Mouse (Mus musculus): ENCODE measurements around the gene Adgrb2. TPM values are rescaled to one million over a fixed set of nuclear protein-coding genes. Genes with fewer than 3 reads are reported as not detected.
A peak's percentile ranks its signal among the peaks of the same experiment; 100 is the strongest.

Adgrb2 gene
- polyA plus RNA-seq, 1 experiment, result 306 TPM

DNA sequence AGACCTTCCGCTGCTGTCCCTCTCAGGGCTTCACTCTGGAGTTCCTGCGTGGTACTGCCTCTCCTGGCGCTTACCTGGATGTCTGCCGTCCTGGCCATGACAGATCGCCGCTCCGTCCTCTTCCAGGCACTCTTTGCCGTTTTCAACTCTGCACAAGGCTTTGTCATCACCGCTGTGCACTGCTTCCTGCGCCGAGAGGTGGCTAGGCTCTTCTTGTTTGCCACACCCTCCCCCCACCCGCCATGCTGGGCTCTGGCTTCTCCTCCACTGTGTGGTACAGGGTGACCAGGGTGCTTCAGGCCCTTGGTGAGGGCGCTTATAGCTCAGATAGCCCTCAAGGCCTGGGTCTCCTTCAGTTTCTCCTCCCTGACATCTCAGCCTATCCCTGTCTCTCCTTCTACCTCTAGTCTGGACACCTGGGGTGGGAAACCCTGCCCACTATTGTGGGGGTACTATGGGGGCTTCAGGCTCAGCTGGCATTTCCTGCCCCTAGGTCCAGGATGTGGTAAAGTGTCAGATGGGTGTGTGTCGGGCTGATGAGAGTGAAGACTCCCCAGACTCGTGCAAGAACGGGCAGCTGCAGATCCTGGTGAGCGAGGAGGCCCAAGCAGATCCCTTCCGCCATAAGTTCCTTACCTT lies 32.5 kb downstream of the Adgrb2 start:
- no peak for TF ChIP-seq POLR2A (IDR thresholded peaks at IDR 0.05; ENCODE audit: extremely low read depth, insufficient read depth, low read length)
- TF ChIP-seq CTCF (IDR thresholded peaks at IDR 0.05; ENCODE audit: extremely low read depth, insufficient read depth, low read length), result no peak
- Histone ChIP-seq H3K4me3 (ENCODE audit: insufficient read depth, low read length) (no peak overlapping the region), H3K4me1 (ENCODE audit: control insufficient read depth, insufficient read depth, low read length) (peaks cover 4% of the 10 kb centered on the region; the same call in 1 of the 2 replicates), H3K27ac (ENCODE audit: insufficient read depth, low read length) (no peak overlapping the region)

DNA sequence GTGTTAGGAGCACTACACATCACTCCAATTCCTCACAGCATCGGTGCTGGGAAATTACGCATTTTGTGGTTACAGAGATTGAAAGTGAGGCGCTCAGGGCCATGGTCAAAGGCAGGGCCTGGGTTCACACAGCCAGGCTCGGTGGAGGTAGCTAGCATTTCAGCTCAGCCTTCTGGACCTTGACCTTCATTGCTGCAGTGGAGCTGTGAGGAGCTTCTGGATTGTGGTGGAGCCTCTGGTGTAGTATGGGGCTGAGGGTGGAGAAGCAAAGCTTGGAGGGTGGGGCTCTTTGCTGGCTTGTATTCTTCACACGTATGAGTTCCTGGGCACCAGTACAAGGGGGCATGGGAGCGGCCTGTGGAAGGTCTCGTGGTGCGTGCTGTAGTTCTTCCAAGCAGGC lies 38.3 kb downstream of the Adgrb2 start:
- H3K4me3 ChIP-seq (ENCODE audit: insufficient read depth, low read length), result no peak overlapping the region
- H3K27ac ChIP-seq (ENCODE audit: insufficient read depth, low read length), result no peak overlapping the region
- peaks cover 3% of the 10 kb centered on the region; the same call in 1 of the 2 replicates for H3K4me1 ChIP-seq (ENCODE audit: control insufficient read depth, insufficient read depth, low read length)
- TF ChIP-seq POLR2A (IDR thresholded peaks at IDR 0.05; ENCODE audit: extremely low read depth, insufficient read depth, low read length) (no peak), CTCF (IDR thresholded peaks at IDR 0.05; ENCODE audit: extremely low read depth, insufficient read depth, low read length) (no peak)

DNA sequence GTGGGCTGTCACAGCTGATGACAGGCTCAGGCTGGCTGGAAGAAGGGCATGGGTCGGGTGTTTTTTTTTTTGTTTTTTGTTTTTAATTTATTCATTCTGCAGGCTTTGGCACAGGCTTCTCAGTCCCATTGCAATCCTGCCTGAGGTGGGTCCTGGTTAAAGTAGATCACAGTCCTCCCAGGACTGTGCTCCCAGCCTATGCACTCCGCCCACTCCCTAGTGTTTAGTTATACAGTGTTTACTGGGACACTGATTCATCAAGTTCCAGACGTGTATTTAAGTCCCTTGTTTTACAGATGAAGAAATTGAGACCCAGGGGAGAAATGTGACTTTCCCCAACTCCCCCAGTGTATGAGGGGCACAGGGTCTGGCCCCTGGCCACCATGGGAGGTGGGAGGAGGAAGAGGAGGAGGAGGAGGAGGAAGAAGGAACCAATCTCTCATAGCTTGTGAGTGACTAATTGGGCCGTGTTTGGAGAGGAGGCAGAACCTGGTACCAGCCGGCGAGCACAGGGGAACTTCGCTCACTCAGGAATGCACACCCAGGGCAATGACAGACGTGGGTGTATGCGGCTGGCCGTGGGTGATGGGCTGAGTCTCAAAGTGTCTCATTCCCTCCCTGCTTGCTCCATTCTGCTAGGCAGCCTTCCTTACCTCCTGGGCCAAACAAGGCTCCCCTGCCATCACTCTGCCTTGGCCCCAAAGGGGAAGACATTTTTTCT lies 39.0 kb downstream of the Adgrb2 start:
- no peak overlapping the region for H3K27ac ChIP-seq (ENCODE audit: insufficient read depth, low read length)
- H3K4me1 ChIP-seq (ENCODE audit: control insufficient read depth, insufficient read depth, low read length), result peaks cover 3% of the 10 kb centered on the region; the same call in 1 of the 2 replicates
- TF ChIP-seq CTCF (IDR thresholded peaks at IDR 0.05; ENCODE audit: extremely low read depth, insufficient read depth, low read length) (no peak), POLR2A (IDR thresholded peaks at IDR 0.05; ENCODE audit: extremely low read depth, insufficient read depth, low read length) (peak; percentile 36; the same call in 1 of the 2 replicates)
- H3K4me3 ChIP-seq (ENCODE audit: insufficient read depth, low read length), result no peak overlapping the region

DNA sequence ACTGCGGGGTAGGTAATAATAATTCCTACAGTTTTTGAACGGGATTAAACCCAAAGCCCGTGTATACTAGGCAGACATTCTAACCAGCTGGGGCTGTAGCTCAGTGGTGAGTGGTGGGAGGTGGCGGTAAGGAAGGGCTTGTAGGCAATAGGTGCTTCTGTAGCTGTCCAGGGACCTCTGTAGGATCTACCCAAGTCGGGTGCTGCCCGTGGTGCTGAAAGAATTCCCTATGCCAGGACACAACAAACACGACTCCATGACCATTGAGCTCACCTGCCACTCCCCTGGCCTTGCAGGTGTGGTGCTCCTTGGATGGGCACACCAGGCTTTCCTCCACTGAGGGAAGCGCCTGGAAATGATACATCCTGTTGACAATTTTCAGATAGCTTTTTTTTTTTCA lies 40.9 kb downstream of the Adgrb2 start:
- no peak overlapping the region for H3K4me3 ChIP-seq (ENCODE audit: insufficient read depth, low read length)
- H3K4me1 ChIP-seq (ENCODE audit: control insufficient read depth, insufficient read depth, low read length), result peaks cover 3% of the 10 kb centered on the region; the same call in 1 of the 2 replicates
- TF ChIP-seq POLR2A (IDR thresholded peaks at IDR 0.05; ENCODE audit: extremely low read depth, insufficient read depth, low read length), result no peak
- no peak for TF ChIP-seq CTCF (IDR thresholded peaks at IDR 0.05; ENCODE audit: extremely low read depth, insufficient read depth, low read length)
- H3K27ac ChIP-seq (ENCODE audit: insufficient read depth, low read length), result no peak overlapping the region

DNA sequence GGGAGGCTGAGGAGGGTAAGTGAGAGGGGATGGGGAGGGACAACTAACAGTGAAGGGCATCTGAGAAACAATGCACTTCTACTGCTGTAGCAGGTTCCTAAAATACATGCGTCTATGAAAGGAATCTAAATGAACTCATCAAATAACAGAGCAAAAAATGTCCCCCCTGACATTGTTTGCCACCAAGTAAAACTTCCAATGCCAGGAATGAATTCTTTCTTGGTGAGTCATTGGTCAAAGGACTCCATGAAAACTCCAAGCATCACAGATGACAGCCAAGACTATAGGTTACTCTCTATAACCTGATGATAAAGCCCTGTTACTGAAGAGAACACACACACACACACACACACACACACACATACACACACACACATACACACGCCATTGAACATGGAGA lies 46.5 kb downstream of the Adgrb2 start:
- Histone ChIP-seq H3K4me1 (ENCODE audit: control insufficient read depth, insufficient read depth, low read length) (peaks cover 2% of the 10 kb centered on the region; the same call in 1 of the 2 replicates), H3K4me3 (ENCODE audit: insufficient read depth, low read length) (no peak overlapping the region), H3K27ac (ENCODE audit: insufficient read depth, low read length) (no peak overlapping the region)
- TF ChIP-seq CTCF (IDR thresholded peaks at IDR 0.05; ENCODE audit: extremely low read depth, insufficient read depth, low read length), result no peak
- TF ChIP-seq POLR2A (IDR thresholded peaks at IDR 0.05; ENCODE audit: extremely low read depth, insufficient read depth, low read length), result no peak

DNA sequence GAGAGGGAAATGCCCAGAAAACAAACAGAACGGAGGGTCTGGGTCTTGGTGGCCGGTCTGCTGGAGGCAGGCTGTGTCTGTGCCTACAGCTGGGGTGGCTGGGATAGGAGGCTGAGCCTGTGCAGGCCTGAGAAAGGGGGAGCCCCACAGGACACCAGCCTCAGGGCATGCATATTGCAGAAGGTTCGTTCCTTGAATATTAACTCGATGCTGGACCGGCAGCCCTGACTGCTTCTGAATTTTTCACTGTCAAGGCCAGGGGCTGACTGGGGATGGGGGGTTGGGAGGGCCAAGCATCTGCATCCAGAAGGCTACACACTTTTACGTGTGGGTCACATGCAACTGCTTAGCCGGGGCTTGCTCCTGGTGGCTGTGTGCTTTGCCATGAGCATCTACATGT lies 48.8 kb downstream of the Adgrb2 start:
- peaks cover 2% of the 10 kb centered on the region; the same call in 1 of the 2 replicates for H3K4me1 ChIP-seq (ENCODE audit: control insufficient read depth, insufficient read depth, low read length)
- no peak overlapping the region for H3K27ac ChIP-seq (ENCODE audit: insufficient read depth, low read length)
- no peak overlapping the region for H3K4me3 ChIP-seq (ENCODE audit: insufficient read depth, low read length)
- TF ChIP-seq POLR2A (IDR thresholded peaks at IDR 0.05; ENCODE audit: extremely low read depth, insufficient read depth, low read length) (no peak), CTCF (IDR thresholded peaks at IDR 0.05; ENCODE audit: extremely low read depth, insufficient read depth, low read length) (no peak)

DNA sequence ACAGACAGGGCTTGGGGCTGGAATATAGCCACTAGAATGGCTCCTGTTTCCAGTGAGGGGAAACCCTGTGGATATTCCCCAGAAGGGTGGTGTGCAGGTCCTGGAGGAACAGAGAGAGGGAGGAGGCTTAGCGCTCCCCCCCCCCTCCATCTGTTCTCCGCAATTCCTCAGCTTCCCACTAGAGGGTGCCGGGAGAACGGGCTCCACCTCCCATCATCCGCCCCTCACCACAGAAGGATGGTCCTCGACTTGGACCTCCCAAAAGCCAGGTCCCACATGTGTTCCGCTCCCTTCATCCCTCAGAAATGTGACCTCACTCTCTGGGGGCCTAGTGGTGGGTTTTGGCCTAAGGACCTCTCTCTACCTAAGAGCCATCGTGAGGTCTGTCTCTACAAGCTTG lies 51.4 kb downstream of the Adgrb2 start:
- Histone ChIP-seq H3K4me3 (ENCODE audit: insufficient read depth, low read length) (no peak overlapping the region), H3K4me1 (ENCODE audit: control insufficient read depth, insufficient read depth, low read length) (peaks cover 2% of the 10 kb centered on the region; the same call in 1 of the 2 replicates), H3K27ac (ENCODE audit: insufficient read depth, low read length) (no peak overlapping the region)
- TF ChIP-seq POLR2A (IDR thresholded peaks at IDR 0.05; ENCODE audit: extremely low read depth, insufficient read depth, low read length) (0 out of 2 replicates have a peak, but pooled peaks have one; percentile 21), CTCF (IDR thresholded peaks at IDR 0.05; ENCODE audit: extremely low read depth, insufficient read depth, low read length) (peak; percentile 76)

DNA sequence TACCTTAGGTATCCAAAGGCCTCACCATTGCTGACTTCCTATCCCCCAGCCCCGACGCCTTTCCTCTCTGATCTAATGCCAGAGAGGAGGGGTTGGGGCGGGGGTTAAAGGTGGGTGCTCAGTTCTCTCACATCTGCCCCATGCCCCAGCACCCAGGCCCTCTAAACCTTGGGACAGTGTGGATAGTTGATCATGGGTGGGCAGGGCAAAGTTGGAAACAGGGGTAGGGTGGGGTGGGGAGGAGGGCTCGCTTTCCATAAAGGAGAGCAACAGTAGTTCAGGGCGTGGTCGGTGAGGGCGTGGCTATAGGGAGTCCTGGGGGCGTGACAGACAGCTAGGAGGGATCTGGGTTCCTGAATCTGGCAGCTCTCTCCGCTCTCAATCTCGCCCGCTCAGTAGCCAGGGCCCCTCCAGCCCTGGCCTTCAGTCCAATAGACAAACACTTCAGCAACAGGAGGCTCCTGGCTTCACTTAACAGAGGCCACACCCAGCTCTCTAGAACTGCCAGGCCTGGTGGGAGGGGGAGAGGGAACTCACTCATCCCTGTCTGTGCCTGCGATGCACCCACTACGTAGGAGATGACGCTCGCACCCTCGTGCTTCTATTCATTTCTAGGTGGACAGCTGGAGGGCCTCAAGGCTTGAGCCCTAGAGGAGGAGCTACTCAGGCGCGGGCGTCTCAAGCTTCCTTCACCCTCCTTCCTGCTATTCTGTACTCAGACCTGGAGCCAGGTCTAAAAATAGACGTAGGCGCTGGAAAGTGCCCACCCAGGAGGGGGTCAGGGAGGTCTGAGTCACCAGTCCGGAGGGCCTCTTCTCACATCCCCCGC lies 52.1 kb downstream of the Adgrb2 start:
- H3K4me3 ChIP-seq (ENCODE audit: insufficient read depth, low read length), result no peak overlapping the region
- no peak for TF ChIP-seq CTCF (IDR thresholded peaks at IDR 0.05; ENCODE audit: extremely low read depth, insufficient read depth, low read length)
- no peak for TF ChIP-seq POLR2A (IDR thresholded peaks at IDR 0.05; ENCODE audit: extremely low read depth, insufficient read depth, low read length)
- H3K4me1 ChIP-seq (ENCODE audit: control insufficient read depth, insufficient read depth, low read length), result peaks cover 2% of the 10 kb centered on the region; the same call in 1 of the 2 replicates
- no peak overlapping the region for H3K27ac ChIP-seq (ENCODE audit: insufficient read depth, low read length)

DNA sequence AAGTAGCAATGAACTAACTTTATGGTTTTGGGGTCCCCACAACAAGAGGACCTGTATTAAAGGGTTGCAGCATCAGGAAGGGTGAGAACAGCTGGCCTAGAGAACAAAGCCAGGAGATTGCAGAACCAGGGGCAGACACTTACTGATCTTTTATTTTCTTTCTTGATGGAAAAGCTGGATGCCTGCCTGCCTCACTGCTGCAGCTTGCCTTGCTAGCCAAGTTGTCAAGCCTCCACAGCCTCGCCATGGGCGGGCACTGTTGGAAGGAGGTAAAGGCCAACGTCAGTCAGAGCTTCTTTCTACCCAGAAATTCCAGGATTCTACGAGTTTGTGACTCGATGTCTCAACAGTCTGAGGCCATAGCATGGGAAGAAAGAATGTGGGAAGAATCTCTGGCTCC lies 54.7 kb downstream of the Adgrb2 start:
- H3K4me1 ChIP-seq (ENCODE audit: control insufficient read depth, insufficient read depth, low read length), result peaks cover 2% of the 10 kb centered on the region; the same call in 1 of the 2 replicates
- H3K27ac ChIP-seq (ENCODE audit: insufficient read depth, low read length), result no peak overlapping the region
- H3K4me3 ChIP-seq (ENCODE audit: insufficient read depth, low read length), result no peak overlapping the region
- TF ChIP-seq POLR2A (IDR thresholded peaks at IDR 0.05; ENCODE audit: extremely low read depth, insufficient read depth, low read length), result no peak
- TF ChIP-seq CTCF (IDR thresholded peaks at IDR 0.05; ENCODE audit: extremely low read depth, insufficient read depth, low read length), result no peak

Measured in cortical plate, adult 2 months (tissue).